Mouse (Mus musculus): Measurements from ENCODE around the gene Cd200r2.
"Not testable (repeated sequence)": the region's sequence is repeated elsewhere in the genome, so short reads cannot be mapped to it uniquely, and the experiment has no call there.

Cd200r2 gene

DNA sequence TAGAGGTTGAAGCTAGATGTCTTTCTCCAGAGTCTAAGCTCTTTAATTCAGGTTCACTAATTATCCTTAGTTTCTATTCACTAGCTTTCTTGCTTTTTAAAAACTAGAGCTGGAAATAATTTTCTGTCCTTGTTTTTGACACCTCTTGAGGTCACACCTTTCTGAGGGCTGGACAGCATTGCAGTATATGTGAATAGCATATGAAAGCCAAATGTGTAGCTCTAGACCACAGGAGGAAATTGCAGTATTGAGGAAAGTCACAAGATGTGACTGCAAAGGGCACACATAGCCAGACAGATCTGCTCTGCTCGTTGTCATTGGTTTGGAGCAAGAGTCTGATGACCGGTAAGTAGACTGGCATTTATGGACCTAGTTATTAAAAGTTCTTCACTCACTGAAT, at the start of gene Cd200r2:
Gene Cd200r2, plus strand, starts transcription at position 301 of the 400 bp plus-strand sequence.
- ChIA-PET POLR2A (interaction anchor here in 1 of 4 experiments (0.6 kb wide), 1 partner anchor 174 kb away, joined by 4 read pairs; no protein-coding TSS in a partner anchor), CTCF (no interaction called here)

GRCm38 (mm10) chr16:44818010-44818409, 48.9 kb upstream of the Cd200r2 start:
- POLR2A ChIA-PET = no interaction called here

GRCm38 (mm10) chr16:44820545-44820944, 46.4 kb upstream of the Cd200r2 start:
- ChIA-PET POLR2A (no interaction called here), CTCF (interaction anchor here in 1 of 4 experiments (0.6 kb wide), 1 partner anchor 56 kb away, joined by 4 read pairs; no protein-coding TSS in a partner anchor)

More at GRCm38 (mm10) chr16:44818010-44818409, 48.9 kb upstream of the Cd200r2 start:
- CTCF ChIA-PET = no interaction called here

DNA sequence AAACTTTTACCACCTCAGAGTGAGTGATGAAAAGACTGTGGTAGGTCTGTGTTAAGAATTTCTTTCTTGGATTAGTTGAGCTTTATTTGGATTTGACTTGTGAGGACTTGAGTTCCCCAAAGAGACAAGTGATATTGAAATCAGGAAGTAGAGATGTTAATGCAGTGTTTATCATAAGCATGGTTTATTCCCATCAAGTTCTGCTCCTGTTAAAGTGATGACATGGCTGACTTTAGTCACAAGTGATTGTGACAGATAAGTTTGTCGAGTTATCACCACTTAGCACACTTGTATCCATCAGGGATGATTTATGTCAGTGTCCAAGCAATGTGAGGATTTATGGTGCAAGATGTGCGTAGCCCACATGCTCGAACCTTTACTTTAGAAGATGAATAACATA, 34.6 kb upstream of the Cd200r2 start:
- ChIA-PET POLR2A (no interaction called here), CTCF (no interaction called here)

DNA sequence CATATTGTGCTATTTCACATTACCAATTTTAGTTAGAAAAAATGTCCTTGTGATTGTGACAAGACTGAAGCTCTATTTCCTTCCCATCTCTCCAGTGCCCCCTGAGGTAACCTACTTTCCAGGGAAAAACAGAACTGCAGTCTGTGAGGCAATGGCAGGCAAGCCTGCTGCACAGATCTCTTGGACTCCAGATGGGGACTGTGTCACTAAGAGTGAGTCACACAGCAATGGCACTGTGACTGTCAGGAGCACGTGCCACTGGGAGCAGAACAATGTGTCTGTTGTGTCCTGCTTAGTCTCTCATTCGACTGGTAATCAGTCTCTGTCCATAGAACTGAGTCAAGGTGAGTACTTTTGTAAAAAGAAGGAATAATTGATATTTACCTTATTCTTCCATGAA, 33.7 kb upstream of the Cd200r2 start:
- POLR2A ChIA-PET, CTCF ChIA-PET: not testable (repeated sequence)

GRCm38 (mm10) chr16:44875178-44875577, 8.3 kb downstream of the Cd200r2 start:
- POLR2A ChIA-PET = no interaction called here
- CTCF ChIA-PET = no interaction called here

DNA sequence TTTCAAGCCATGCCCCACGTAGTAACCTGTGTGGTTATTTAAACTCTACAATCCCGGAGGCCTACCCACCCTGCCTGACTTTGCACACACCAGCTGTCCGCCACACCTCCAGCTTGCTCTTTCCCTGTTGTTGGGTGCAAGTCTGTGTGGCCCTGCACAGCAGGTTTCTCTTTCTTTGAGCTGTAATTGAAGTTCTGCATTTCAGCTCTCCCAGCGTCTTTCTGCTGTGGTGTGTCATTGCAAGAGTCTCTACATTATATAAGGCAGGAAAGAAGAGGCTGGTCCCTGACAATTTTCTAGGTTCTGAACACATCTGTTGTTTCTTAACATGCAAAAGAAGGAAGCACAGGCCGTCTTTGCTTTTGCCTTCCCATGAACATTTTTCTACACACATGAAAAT, 9.7 kb downstream of the Cd200r2 start:
- CTCF ChIA-PET = no interaction called here
- POLR2A ChIA-PET = no interaction called here

DNA sequence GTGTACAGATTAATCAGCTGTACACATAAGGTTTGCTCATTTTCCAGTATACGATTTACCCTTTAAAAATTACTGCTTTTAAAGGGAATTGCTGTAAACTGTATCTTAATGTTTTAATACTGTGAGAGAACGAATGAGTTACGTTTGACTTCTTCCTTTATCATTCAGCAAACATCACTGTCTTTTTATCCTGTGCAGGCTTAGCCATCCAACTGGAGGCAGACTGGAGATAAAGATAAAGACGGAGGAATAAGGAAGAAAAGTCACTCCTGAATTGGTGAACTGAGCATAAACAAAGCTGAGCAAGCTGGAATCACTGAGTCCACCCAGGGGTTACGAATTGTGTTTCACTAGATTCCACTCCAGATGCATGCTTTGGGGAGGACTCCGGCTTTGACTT, 10.7 kb downstream of the Cd200r2 start:
- CTCF ChIA-PET = no interaction called here
- POLR2A ChIA-PET = no interaction called here

DNA sequence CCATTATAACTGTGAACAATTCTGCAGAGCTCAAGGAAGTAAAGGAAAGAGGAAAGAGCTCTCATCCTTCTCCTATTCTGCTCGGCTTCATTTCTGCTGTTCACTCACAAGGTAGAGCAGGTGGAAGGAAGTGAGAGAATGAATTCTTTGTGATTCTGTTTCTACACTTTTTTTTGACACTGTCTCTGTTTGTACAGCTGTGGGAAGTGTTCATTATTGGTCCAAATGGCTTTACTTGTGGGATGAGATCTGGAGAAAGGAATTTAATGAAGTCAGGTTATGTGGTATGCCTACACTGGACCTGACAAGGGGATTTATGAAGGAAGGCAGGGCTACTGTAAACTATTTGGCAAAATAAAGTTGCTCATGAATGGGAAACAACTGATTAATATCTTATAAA, 23.9 kb downstream of the Cd200r2 start:
- ChIA-PET CTCF (interaction anchor here in 1 of 4 experiments (0.6 kb wide), 1 partner anchor 682 kb away, joined by 6 read pairs; no protein-coding TSS in a partner anchor), POLR2A (no interaction called here)

DNA sequence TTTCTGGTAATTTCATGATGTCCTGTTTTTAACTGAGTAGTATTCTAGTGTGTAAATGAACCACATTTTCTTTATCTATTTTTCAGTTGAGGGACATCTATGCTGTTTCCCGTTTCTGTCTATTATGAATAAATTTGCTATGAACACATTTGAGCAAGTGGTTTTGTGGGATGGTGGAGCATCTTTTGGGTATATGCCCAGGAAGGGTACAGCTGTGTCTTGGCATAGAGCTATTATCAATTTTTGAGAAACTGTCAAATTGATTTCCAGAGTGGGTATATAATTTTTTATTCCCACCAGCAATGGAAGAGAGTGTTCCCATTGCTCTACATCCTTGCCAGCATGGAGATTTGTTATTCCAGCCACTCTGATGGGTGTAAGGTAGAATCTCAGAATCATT, 65.1 kb downstream of the Cd200r2 start:
- ChIA-PET POLR2A (no interaction called here), CTCF (no interaction called here)

GRCm38 (mm10) chr16:44943468-44943867, 76.6 kb downstream of the Cd200r2 start, which contains the start of gene Cd200r3:
Gene Cd200r3 (plus strand): TSS chr16:44943678.
- POLR2A ChIA-PET = no interaction called here
- CTCF ChIA-PET = no interaction called here

DNA sequence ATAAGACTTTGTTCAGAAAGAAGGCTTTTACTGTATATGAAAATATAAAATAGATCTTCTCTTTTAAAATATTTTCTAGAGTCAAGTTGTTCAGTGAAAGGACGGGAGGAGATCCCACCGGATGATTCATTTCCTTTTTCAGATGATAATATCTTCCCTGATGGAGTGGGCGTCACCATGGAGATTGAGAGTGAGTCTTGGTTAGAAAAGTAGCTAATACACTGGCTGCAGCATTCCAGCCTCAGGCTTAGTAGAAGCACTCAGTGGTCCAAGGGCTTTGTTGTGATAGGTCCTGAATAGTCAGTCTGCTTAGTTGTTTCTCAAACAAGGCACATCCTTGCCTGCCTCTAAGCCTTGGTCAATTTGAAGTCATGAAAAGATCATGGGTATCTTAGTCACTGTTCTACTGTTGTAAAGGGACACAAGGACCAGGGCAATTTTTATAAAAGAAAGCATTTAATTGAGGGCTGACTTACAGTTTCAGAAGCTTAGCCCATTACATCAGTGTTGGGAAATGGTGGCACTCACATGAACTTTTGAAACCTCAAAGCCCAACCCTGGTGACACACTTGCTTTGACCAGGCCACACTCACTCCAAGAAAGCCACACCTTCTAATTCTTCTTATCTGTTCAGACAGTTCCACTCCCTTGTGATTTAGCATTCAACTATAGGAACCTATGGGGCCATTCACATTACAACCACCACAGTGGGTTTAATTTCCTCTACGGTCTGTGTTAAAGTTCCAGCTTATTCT, 84.6 kb downstream of the Cd200r2 start:
- CTCF ChIA-PET = no interaction called here

DNA sequence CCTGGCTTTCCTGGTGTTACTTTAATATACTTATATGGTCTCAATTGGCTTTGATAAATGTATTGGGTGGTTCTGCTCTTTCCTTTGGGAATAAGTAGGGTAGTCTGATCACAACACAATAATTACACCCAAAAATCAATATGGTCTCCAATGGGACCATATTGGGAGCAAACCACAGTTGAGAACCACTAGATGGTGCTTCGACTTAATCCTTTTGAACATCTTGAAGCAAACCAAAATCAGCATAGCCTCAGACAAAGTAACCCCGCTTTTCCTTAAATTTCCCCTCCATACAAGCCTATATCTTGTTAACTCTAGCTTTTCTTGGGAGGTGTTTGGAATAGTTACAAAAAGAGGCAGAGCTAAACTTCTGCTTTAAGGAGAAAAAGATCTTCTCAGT, 95.4 kb downstream of the Cd200r2 start:
- ChIA-PET CTCF (no interaction called here), POLR2A (no interaction called here)

More for the DNA sequence above, 84.6 kb downstream of the Cd200r2 start:
- POLR2A ChIA-PET = no interaction called here

DNA sequence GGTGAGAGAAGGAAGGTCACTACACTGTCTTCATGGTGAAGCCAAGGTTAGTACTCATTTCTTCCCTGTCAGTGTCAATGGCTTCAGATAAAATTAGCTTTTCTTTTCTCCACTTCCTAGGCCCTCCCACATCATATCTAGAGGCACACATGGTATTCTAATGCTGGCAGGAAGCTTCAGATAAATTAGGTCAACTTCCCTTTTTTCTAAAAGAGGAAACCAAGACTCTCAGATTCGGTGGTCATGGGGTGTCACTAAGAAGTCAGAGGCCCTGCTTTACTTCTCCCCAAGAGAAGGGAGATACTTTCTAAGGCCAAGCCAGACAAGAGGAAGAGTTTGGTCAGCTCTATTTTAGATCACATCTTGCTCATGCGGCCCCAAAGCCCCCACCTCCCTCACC, 95.9 kb downstream of the Cd200r2 start:
- POLR2A ChIA-PET = interaction anchor here in 1 of 4 experiments (0.6 kb wide), 1 partner anchor 116 kb away, joined by 3 read pairs; no protein-coding TSS in a partner anchor
- CTCF ChIA-PET = interaction anchor here in 1 of 4 experiments (0.7 kb wide), 1 partner anchor 133 kb away, joined by 3 read pairs; no protein-coding TSS in a partner anchor

DNA sequence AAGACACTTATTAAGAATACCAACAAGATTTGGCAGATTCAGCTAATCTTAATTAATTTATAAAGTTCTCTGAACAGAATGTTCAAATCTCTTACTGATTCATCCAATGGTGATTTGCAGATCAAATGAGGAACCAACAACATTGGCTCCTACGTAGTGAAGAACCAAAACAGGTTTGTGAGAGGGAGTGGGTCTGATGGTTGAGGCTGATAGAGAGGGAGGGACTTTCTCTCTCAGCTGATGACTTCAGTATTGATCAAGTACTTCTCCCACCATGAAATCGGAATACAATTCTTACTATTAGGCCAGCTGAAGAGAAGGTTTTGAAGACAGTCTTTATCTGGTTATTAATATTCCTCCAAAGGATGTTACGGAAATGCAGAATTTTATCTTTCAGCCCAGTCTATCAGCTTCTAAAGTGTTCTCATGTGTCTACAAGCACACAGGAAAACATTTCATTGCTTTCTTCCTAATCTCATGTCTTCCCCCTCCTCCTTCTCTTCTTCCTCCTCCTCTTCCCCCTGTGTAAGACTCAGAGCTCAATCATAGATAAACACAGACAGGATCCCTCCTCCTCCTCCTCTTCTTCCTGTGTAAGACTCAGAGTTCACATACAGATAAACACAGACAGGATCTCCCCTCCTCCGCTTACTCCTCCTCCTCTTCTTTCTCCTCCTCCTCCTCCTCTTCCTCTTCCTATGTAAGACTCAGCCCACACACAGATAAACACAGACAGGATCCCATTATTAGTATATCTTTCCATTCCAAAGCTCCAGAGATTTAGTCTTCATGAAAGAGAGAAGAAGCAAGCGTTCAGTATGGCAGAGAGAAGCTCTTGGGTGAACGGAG, 97.9 kb downstream of the Cd200r2 start:
- POLR2A ChIA-PET = no interaction called here
- CTCF ChIA-PET = interaction anchor here in 1 of 4 experiments (0.6 kb wide), 1 partner anchor 178 kb away, joined by 5 read pairs; no protein-coding TSS in a partner anchor

DNA sequence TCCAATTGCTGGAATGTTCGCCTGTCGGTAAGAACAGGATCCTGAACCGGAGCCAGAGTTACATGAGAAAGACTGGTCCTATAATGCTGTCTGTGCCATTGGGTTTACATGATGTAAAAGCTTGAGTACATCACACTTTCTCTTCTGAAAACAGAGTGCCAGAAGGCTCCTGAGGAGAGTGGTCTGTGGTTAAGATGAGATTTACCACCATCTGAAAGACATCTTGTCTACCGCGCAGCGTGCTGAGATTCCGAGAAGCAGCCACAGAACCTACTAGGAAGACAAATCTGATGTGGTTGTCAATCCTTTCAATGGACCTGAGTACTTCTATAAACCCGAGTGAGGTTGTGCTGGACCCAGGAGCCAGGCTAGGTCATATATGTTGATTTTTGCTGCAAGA, 98.5 kb downstream of the Cd200r2 start:
- ChIA-PET CTCF (no interaction called here), POLR2A (interaction anchor here in 1 of 4 experiments (0.6 kb wide), 1 partner anchor 837 kb away, joined by 3 read pairs; no protein-coding TSS in a partner anchor)

Measured in embryonic stem cell, embryonic (primary cell).